Mouse (Mus musculus) ES-E14 (cell line): ENCODE measurements around the gene Hnrnpul2.

Experiments
- CHD2 ChIP-seq: IDR thresholded peaks from 2 replicates; pipeline ENCODE4 v1.6.1; 2014; ENCODE audit warnings: mild to moderate bottlenecking, low read depth, low read length, inconsistent platforms
- MAFK ChIP-seq: IDR thresholded peaks from 2 replicates; pipeline ENCODE4 v1.6.1; 2014; ENCODE audit warnings: mild to moderate bottlenecking, low read depth, low read length, inconsistent platforms; ENCODE audit not compliant: insufficient read depth
- ZC3H11A ChIP-seq: IDR thresholded peaks from 2 replicates; pipeline ENCODE4 v1.6.1; 2012; ENCODE audit warnings: low read depth, mild to moderate bottlenecking, inconsistent platforms, low read length, borderline replicate concordance

DNA sequence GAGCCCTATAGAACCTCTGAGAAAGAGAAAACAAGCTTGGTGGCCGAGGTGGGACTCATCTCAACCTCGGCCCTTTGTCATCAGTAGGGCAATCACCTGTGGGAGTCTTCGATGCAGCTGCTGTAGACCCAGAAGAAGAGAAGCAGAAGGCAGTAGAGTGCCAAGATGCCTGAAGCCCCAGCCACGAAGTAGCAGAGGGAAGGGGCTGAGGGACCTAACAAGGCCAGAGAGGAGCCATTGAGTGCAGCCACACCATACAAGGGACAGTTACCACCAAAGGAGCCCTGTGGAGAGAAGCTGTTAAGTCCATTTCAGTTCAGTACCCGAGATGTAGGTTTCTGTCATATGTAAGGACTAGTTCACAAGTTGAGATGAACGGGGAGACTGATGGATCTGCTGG lies 46.4 kb upstream of the Hnrnpul2 start:
- TF ChIP-seq MAFK (no peak), ZC3H11A (no peak), CHD2 (no peak)
